Comparison of ENCODE assay signal across 12 mouse cellular contexts in the genomic region with DNA sequence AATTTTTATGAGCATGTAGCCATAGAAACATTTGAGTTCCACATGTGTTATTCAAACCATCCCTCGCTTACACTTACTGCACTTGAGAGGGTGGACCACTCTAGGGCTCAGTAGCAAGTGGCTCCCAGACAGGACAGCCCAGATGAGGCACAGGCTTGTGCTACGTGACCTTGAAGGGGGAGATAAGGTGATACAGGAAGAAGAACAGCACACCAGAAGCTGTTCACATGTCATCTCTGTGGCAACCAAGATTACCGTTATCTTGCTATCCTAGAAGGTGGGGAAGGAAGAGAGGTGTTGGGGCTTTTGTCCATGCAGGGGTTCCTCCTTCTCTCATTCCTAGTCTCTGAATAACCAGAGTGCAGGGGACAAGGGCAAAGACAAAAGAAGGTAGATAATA. TPM values are rescaled to one million over a fixed set of nuclear protein-coding genes. Genes with fewer than 3 reads are reported as not detected.
A peak's percentile ranks its signal among the peaks of the same experiment; 100 is the strongest.
DNase-seq lines count a peak whose midpoint lies in the region; ATAC-seq and TF ChIP-seq lines count a peak whose summit lies in the region.
"Had no signal": no experiment of that assay in that cellular context is flagged by ENCODE, and none has a peak within 500 bp of the region (broad histone marks: within the 10 kb centered on the region; RNA-seq: fewer than 3 reads in every experiment).

No protein-coding gene starts in this region.

- H3K4me1 ChIP-seq in heart, embryonic 10.5 days, result peaks cover 88% of the 10 kb centered on the region
- H3K4me1 ChIP-seq in lung, embryonic 16.5 days (replicated peaks; ENCODE audit: control insufficient read depth, insufficient read depth, low read length), result peaks cover 52% of the 10 kb centered on the region
- H3K4me1 ChIP-seq in hindbrain, postnatal 0 days (ENCODE audit: insufficient read depth, low read length), result peaks cover 14% of the 10 kb centered on the region
- H3K4me1 ChIP-seq in megakaryocyte, embryonic 14.5 days, result peaks cover 98% of the 10 kb centered on the region

- no peak overlapping the region for H3K4me3 ChIP-seq in heart, embryonic 10.5 days
- no peak overlapping the region for H3K4me3 ChIP-seq in lung, embryonic 16.5 days (ENCODE audit: low read length)
- no peak overlapping the region for H3K4me3 ChIP-seq in hindbrain, postnatal 0 days (ENCODE audit: low read length)
- H3K4me3 ChIP-seq in megakaryocyte, embryonic 14.5 days (replicated peaks), result peak overlapping the region; percentile 38

- peak; percentile 83 for DNase-seq in heart, embryonic 10.5 days (ENCODE audit: low spot score)
- no peak for DNase-seq in heart, postnatal 10 days
- DNase-seq in lung, adult 18-20 months, result no peak
- no peak for DNase-seq in hindbrain, postnatal 0 days (ENCODE audit: low spot score)
- DNase-seq in T-cell, adult 2 months (ENCODE audit: low spot score), result no peak
- no peak for DNase-seq in left cerebral cortex, adult 11 months (ENCODE audit: low spot score)
- DNase-seq: gastrocnemius, postnatal 36 days; kidney, postnatal 4 days; lung, adult 2 months had no signal

- WGBS in heart, embryonic 10.5 days, result 23% methylated on average over 3 of the region's 3 CpGs
- WGBS in lung, embryonic 16.5 days, result 86% methylated on average over 3 of the region's 3 CpGs
- WGBS in hindbrain, postnatal 0 days, result 84% methylated on average over 3 of the region's 3 CpGs

- intact Hi-C loops in heart, postnatal 10 days (cut with DNase I), result loop anchor here (5.0 kb wide), 1 partner anchor 32 kb away; no protein-coding TSS in a partner anchor

- H3K9me3 ChIP-seq in heart, embryonic 10.5 days, result no peaks in the 10 kb centered on the region
- no peaks in the 10 kb centered on the region for H3K9me3 ChIP-seq in lung, embryonic 16.5 days (ENCODE audit: control insufficient read depth, low read length)
- H3K9me3 ChIP-seq in hindbrain, postnatal 0 days (ENCODE audit: low read length), result no peaks in the 10 kb centered on the region
- peaks cover 5% of the 10 kb centered on the region; the same call in 1 of the 2 replicates for H3K9me3 ChIP-seq in megakaryocyte, embryonic 14.5 days

- H3K27me3 ChIP-seq in heart, embryonic 10.5 days (ENCODE audit: insufficient read depth, poor library complexity, severe bottlenecking), result no peaks in the 10 kb centered on the region
- H3K27me3 ChIP-seq in lung, embryonic 16.5 days (ENCODE audit: control insufficient read depth, insufficient read depth, low read depth, low read length), result no peaks in the 10 kb centered on the region
- no peaks in the 10 kb centered on the region for H3K27me3 ChIP-seq in hindbrain, postnatal 0 days (ENCODE audit: insufficient read depth, low read length)
- H3K27me3 ChIP-seq in megakaryocyte, embryonic 14.5 days (replicated peaks), result no peaks in the 10 kb centered on the region

- H3K36me3 ChIP-seq in heart, embryonic 10.5 days, result no peaks in the 10 kb centered on the region
- no peaks in the 10 kb centered on the region for H3K36me3 ChIP-seq in lung, embryonic 16.5 days (ENCODE audit: control insufficient read depth, insufficient read depth, low read length)
- H3K36me3 ChIP-seq in hindbrain, postnatal 0 days (ENCODE audit: insufficient read depth, low read length), result no peaks in the 10 kb centered on the region
- H3K36me3 ChIP-seq in megakaryocyte, embryonic 14.5 days (replicated peaks; ENCODE audit: low read length), result peaks cover 85% of the 10 kb centered on the region

- peak overlapping the region; percentile 87 for H3K27ac ChIP-seq in heart, embryonic 10.5 days
- H3K27ac ChIP-seq in lung, embryonic 16.5 days (ENCODE audit: low read length), result peak overlapping the region; percentile 89
- peak overlapping the region; percentile 62; the same call in 1 of the 2 replicates for H3K27ac ChIP-seq in hindbrain, postnatal 0 days

- no peak overlapping the region for H3K9ac ChIP-seq in lung, embryonic 16.5 days (ENCODE audit: low read length)
- H3K9ac ChIP-seq in hindbrain, postnatal 0 days (replicated peaks; ENCODE audit: low read length), result no peak overlapping the region

- H3K4me2 ChIP-seq in lung, embryonic 16.5 days (ENCODE audit: low read depth, low read length), result no peak overlapping the region
- H3K4me2 ChIP-seq in hindbrain, postnatal 0 days (ENCODE audit: low read depth, low read length), result no peak overlapping the region

- TF ChIP-seq CTCF in hindbrain, postnatal 0 days (IDR thresholded peaks at IDR 0.05; ENCODE audit: low read depth), result no peak

- ATAC-seq in lung, embryonic 16.5 days (ENCODE audit: low read depth), result no peak
- ATAC-seq in hindbrain, postnatal 0 days, result no peak
- ATAC-seq: CD4-positive, CD25-positive, alpha-beta regulatory T cell, adult 4 months had no signal

RNA-seq across cellular contexts. Expression of a gene that starts 58.5 kb away (rescaled TPM):
- 55.0 and 55.8 TPM in 2 replicates for polyA plus RNA-seq in heart, embryonic 10.5 days (2016; fragmentation: Nextera tagmentation; extraction: Ambion mirVana)
- 10 to 100 TPM; 41.8 to 42.2 TPM for total RNA-seq in heart, postnatal 10 days (2021)
- 44.4 and 47.3 TPM in 2 replicates for polyA plus RNA-seq in lung, embryonic 16.5 days (2015; fragmentation: Nextera tagmentation; extraction: Ambion mirVana)
- 39.9 and 42.7 TPM in 2 replicates for total RNA-seq in hindbrain, postnatal 0 days (2014; rRNA removed)
- 86.6 and 87.9 TPM in 2 replicates for polyA plus RNA-seq in hindbrain, postnatal 0 days (2015; fragmentation: Nextera tagmentation; extraction: Ambion mirVana)
- polyA plus RNA-seq in megakaryocyte, embryonic 14.5 days (2012; ENCODE audit: insufficient read depth, low replicate concordance), result 2.7 and 6.9 TPM in 2 replicates
